Mouse (Mus musculus) liver, embryonic 14.5 days (tissue): ENCODE data around the gene Josd1. TPM values are rescaled to one million over a fixed set of nuclear protein-coding genes. Genes with fewer than 3 reads are reported as not detected.

ENCODE experiments used
- ATAC-seq: fragments of 200-750 bp; cut with Nextera tagmentation; 2 replicates; pipeline ENCODE4 v1.8.0; 2017; ENCODE audit warnings: moderate number of reproducible peaks, mild to moderate bottlenecking, moderate library complexity; ENCODE audit not compliant: insufficient read depth
- DNase-seq, 3 experiments: peaks; one replicate each; pipeline ENCODE4 v3.0.0-alpha.2; 2012 to 2013; ENCODE audit warnings: low read depth in 3 of 3, low spot score in 3 of 3
- H3K27ac ChIP-seq: fragments of 300-500 bp; sonication (generic); 2 replicates; pipeline ENCODE4 v1.5.1; 2014; ENCODE audit warnings: moderate library complexity, mild to moderate bottlenecking, control low read depth, inconsistent platforms
- H3K27me3 ChIP-seq: fragments of 300-500 bp; sonication (generic); 2 replicates; pipeline ENCODE4 v1.6.1; 2014; ENCODE audit warnings: mild to moderate bottlenecking, low read length, moderate library complexity; ENCODE audit not compliant: control insufficient read depth, insufficient read depth
- H3K36me3 ChIP-seq: fragments of 300-500 bp; sonication (generic); replicated peaks from 2 replicates; pipeline ENCODE4 v1.6.1; 2014; ENCODE audit warnings: low read depth; ENCODE audit not compliant: control insufficient read depth, insufficient read depth
- H3K4me1 ChIP-seq, 2 experiments: fragments of 200-500 bp in 1 of 2; fragments of 300-500 bp in 1 of 2; sonication (generic) in 1 of 2; replicated peaks; 2 replicates each; pipeline ENCODE4 v1.6.1; 2012 to 2014; ENCODE audit warnings: antibody characterized with exemption in 1 of 2, inconsistent platforms in 1 of 2, low read length in 1 of 2; ENCODE audit not compliant: control insufficient read depth in 2 of 2, insufficient read depth in 2 of 2
- H3K4me2 ChIP-seq: fragments of 300-500 bp; sonication (generic); 2 replicates; pipeline ENCODE4 v1.6.1; 2014; ENCODE audit warnings: low read depth, mild to moderate bottlenecking, control low read depth, moderate library complexity
- H3K4me3 ChIP-seq, 2 experiments: fragments of 200-500 bp in 1 of 2; fragments of 300-500 bp in 1 of 2; sonication (generic) in 1 of 2; 2 replicates each; pipeline ENCODE4 v1.5.1; 2012 to 2014; ENCODE audit warnings: low read depth in 2 of 2, low read length in 2 of 2, mild to moderate bottlenecking in 2 of 2, control low read depth in 1 of 2, inconsistent platforms in 1 of 2, moderate library complexity in 1 of 2; ENCODE audit not compliant: insufficient read depth in 1 of 2
- H3K9ac ChIP-seq: fragments of 300-500 bp; sonication (generic); replicated peaks from 2 replicates; pipeline ENCODE4 v1.6.1; 2014; ENCODE audit warnings: mild to moderate bottlenecking, control low read depth, moderate library complexity
- H3K9me3 ChIP-seq: fragments of 300-500 bp; sonication (generic); 2 replicates; pipeline ENCODE4 v1.6.1; 2016; ENCODE audit warnings: low read length, mixed read lengths; ENCODE audit not compliant: control insufficient read depth
- CTCF ChIP-seq: IDR thresholded peaks from 2 replicates; pipeline ENCODE4 v1.5.1; 2016; ENCODE audit warnings: antibody characterized with exemption, low read depth, control low read depth
- EP300 ChIP-seq: IDR thresholded peaks from 2 replicates; pipeline ENCODE4 v1.6.1; 2016; ENCODE audit warnings: antibody characterized with exemption, low read depth
- WGBS: fragments of 180-500 bp; shearing (Covaris S2); extraction: QIAGEN DNeasy Blood & Tissue Kit; methylation state at CpG from one replicate; pipeline ENCODE4 v1.1.7; 2014; ENCODE audit not compliant: insufficient replicate concordance; 5-methylcytosine and 5-hydroxymethylcytosine counted together
- polyA plus RNA-seq, 2 experiments: library from polyadenylated mRNA; depleted of rRNA in 1 of 2; stranded (reverse) in 1 of 2; unstranded in 1 of 2; fragments of >200 nt; fragmentation: Nextera tagmentation in 1 of 2; extraction: Ambion mirVana in 1 of 2; gene quantifications; 2 replicates each; pipeline versions ENCODE4 v1.2.1 to v1.2.3; 2012 to 2014

Gene Josd1
- polyA plus RNA-seq, 2 experiments = 13.2 to 19.7 TPM

GRCm38 (mm10) chr15:79656451-79656850 lies 31.3 kb downstream of the Josd1 start:
- 83% methylated on average over 14 of the region's 14 CpGs for WGBS
- Histone ChIP-seq H3K27me3 (no peaks in the 10 kb centered on the region), H3K4me2 (no peak overlapping the region)

DNA sequence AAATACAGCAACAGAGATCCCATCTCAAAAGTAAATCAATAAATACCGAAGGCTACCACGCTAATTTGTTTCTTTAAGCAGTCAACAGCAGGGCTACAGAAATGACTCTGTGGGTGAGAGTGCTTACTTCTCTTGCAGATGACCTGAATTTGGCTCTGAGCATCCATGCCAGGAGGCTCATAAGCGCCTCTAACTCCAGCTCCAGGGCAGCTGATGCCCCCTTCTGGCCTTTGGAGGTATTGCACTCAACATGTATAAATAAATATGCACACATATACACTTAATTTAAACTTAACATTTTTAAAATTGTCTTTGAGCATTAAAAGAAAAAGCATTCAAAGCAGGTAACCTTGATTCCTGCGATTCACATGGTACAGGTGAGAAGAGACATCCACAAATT lies 36.2 kb downstream of the Josd1 start:
- ATAC-seq = no peak
- Histone ChIP-seq H3K4me2 (no peak overlapping the region), H3K9ac (no peak overlapping the region), H3K4me3 (no peak overlapping the region), H3K9me3 (no peaks in the 10 kb centered on the region), H3K27ac (no peak overlapping the region), H3K27me3 (no peaks in the 10 kb centered on the region), H3K4me1 (no peaks in the 10 kb centered on the region), H3K36me3 (no peaks in the 10 kb centered on the region)
- DNase-seq = peak in 1 of 3 experiments; percentile 19
- no peak for TF ChIP-seq EP300
- peak; percentile 80 for TF ChIP-seq CTCF
- WGBS = 63% methylated on average over 4 of the region's 4 CpGs

More at GRCm38 (mm10) chr15:79656451-79656850, 31.3 kb downstream of the Josd1 start:
- H3K9me3 ChIP-seq = no peaks in the 10 kb centered on the region
- ATAC-seq = no peak
- TF ChIP-seq CTCF (no peak), EP300 (no peak)
- H3K27ac ChIP-seq = no peak overlapping the region
- DNase-seq = no peak
- H3K4me1 ChIP-seq = peaks cover 3 to 11% of the 10 kb centered on the region in 2 experiments; a peak in 3 of 4 replicates
- no peak overlapping the region for H3K9ac ChIP-seq
- H3K4me3 ChIP-seq = no peak overlapping the region
- H3K36me3 ChIP-seq = no peaks in the 10 kb centered on the region

- ATAC-seq (no peak), DNase-seq (peak in 2 of 3 experiments; percentile 35 to 36)
These were observed 37.1 kb downstream of the Josd1 start for GRCm38 (mm10) chr15:79650569-79650968.

GRCm38 (mm10) chr15:79648130-79648529 lies 39.6 kb downstream of the Josd1 start:
- Histone ChIP-seq H3K27me3 (no peaks in the 10 kb centered on the region), H3K9ac (no peak overlapping the region), H3K4me3 (no peak overlapping the region), H3K4me1 (no peaks in the 10 kb centered on the region), H3K36me3 (no peaks in the 10 kb centered on the region), H3K27ac (no peak overlapping the region), H3K4me2 (no peak overlapping the region), H3K9me3 (no peaks in the 10 kb centered on the region)
- TF ChIP-seq EP300 (no peak), CTCF (no peak)
- ATAC-seq (no peak), DNase-seq (no peak)
- WGBS = 77% methylated on average over 12 of the region's 12 CpGs

More at GRCm38 (mm10) chr15:79650569-79650968, 37.1 kb downstream of the Josd1 start:
- H3K36me3 ChIP-seq = no peaks in the 10 kb centered on the region
- H3K4me2 ChIP-seq = no peak overlapping the region
- H3K9ac ChIP-seq = no peak overlapping the region
- H3K4me1 ChIP-seq = no peaks in the 10 kb centered on the region
- H3K27ac ChIP-seq = no peak overlapping the region
- H3K27me3 ChIP-seq = no peaks in the 10 kb centered on the region
- H3K9me3 ChIP-seq = no peaks in the 10 kb centered on the region
- peak; percentile 82 for TF ChIP-seq CTCF
- TF ChIP-seq EP300 = no peak
- H3K4me3 ChIP-seq = no peak overlapping the region

DNA sequence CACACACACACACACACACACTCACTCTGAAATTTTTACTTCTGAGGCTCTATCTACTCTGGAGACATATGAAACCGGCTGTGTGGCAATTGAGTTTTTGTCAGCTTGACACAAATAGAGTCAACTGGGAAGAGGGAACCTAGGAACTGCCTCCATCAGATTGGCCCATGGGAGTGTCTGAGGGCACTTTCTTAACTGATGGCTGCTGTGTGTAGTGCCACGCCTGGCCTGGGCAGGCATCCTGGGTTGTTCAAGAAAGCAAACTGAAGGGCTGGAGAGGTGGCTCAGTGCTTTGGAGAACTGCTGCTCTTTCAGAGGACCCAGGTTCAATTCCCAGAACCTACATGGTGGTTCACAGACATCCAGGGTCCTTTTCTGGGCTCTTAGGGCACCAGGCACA lies 42.2 kb downstream of the Josd1 start:
- ATAC-seq (no peak), DNase-seq (no peak)
- no peak overlapping the region for H3K4me3 ChIP-seq
- H3K4me1 ChIP-seq = no peaks in the 10 kb centered on the region
- H3K27me3 ChIP-seq = no peaks in the 10 kb centered on the region
- TF ChIP-seq CTCF (no peak), EP300 (no peak)
- no peaks in the 10 kb centered on the region for H3K9me3 ChIP-seq
- H3K27ac ChIP-seq = no peak overlapping the region
- no peak overlapping the region for H3K9ac ChIP-seq
- H3K36me3 ChIP-seq = no peaks in the 10 kb centered on the region
- no peak overlapping the region for H3K4me2 ChIP-seq
- 38% methylated on average over 2 of the region's 2 CpGs for WGBS
